Mouse (Mus musculus) stomach, embryonic 16.5 days (tissue): ENCODE measurements around the gene Dhx33. TPM values are rescaled to one million over a fixed set of nuclear protein-coding genes. Genes with fewer than 3 reads are reported as not detected.
A peak's percentile ranks its signal among the peaks of the same experiment; 100 is the strongest.

Experiments
- ATAC-seq: fragments of 200-750 bp; cut with Nextera tagmentation; 2 replicates; pipeline ENCODE4 v1.8.0; 2017; ENCODE audit warnings: moderate number of reproducible peaks, moderate TSS enrichment; ENCODE audit not compliant: insufficient read depth, low FRiP score
- H3K27ac ChIP-seq: fragments of 300-500 bp; sonication (generic); 2 replicates; pipeline ENCODE4 v1.5.1; 2014; ENCODE audit warnings: low read length
- H3K27me3 ChIP-seq: fragments of 300-500 bp; sonication (generic); 2 replicates; pipeline ENCODE4 v1.6.1; 2014; ENCODE audit warnings: low read length, control low read depth, mixed read lengths; ENCODE audit not compliant: control insufficient read depth, insufficient read depth
- H3K36me3 ChIP-seq: fragments of 300-500 bp; sonication (generic); 2 replicates; pipeline ENCODE4 v1.6.1; 2014; ENCODE audit warnings: low read length; ENCODE audit not compliant: control insufficient read depth, insufficient read depth
- H3K4me1 ChIP-seq: fragments of 300-500 bp; sonication (generic); 2 replicates; pipeline ENCODE4 v1.6.1; 2014; ENCODE audit warnings: low read length, control low read depth, mixed read lengths; ENCODE audit not compliant: control insufficient read depth, insufficient read depth
- H3K4me2 ChIP-seq: fragments of 300-500 bp; sonication (generic); 2 replicates; pipeline ENCODE4 v1.6.1; 2014; ENCODE audit warnings: low read depth, low read length, mixed read lengths
- H3K4me3 ChIP-seq: fragments of 300-500 bp; sonication (generic); replicated peaks from 2 replicates; pipeline ENCODE4 v1.5.1; 2014; ENCODE audit warnings: mild to moderate bottlenecking, low read length
- H3K9ac ChIP-seq: fragments of 300-500 bp; sonication (generic); 2 replicates; pipeline ENCODE4 v1.6.1; 2014; ENCODE audit warnings: low read length
- H3K9me3 ChIP-seq: fragments of 300-500 bp; sonication (generic); replicated peaks from 2 replicates; pipeline ENCODE4 v1.6.1; 2016; ENCODE audit warnings: low read length, control low read depth; ENCODE audit not compliant: control insufficient read depth
- WGBS: fragments of 180-500 bp; shearing (Covaris S2); extraction: QIAGEN DNeasy Blood & Tissue Kit; methylation state at CpG from one replicate; pipeline ENCODE4 v1.1.7; 2014; 5-methylcytosine and 5-hydroxymethylcytosine counted together
- polyA plus RNA-seq: library from polyadenylated mRNA; unstranded; fragments of >200 nt; fragmentation: Nextera tagmentation; extraction: Ambion mirVana; gene quantifications from 2 replicates; pipeline ENCODE4 v1.2.1, GENCODE M21; 2015

The Dhx33 gene
- polyA plus RNA-seq, 1 experiment from 2014 or later: 16.5 TPM

DNA sequence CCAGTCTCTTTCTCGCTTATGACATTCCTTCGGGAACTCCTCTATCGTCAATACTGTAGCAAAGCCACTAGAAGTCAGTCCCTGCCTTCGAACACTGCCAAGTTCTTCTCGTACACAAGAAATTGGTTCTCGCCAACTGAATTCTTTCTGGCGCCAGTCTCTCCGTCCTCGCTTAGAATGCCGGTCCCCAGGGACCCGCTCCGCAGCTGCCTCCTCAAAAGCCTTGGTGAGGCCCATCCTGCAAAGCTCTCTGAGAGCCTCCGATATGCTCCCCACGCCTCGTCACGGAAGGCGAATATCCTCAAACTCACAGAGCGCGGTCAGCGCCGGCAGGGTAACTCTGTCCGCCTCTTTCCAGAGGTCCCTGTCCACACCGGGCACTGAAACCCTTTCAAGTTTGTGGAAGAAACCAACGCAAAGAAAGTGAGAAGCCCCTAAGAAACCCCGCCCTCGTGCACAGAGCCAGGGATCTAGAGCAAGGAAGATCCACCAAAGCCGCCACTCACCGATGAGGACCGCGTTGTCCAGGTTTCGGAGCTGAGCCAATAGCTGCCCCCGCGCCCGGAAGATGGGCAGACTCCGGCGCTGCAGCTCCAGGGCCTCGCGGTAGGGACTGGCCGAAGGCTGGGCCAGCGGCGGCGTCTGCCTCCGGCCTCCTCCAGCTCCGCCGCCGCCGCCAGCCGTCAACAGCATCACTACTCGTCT, 474 bp downstream of the Dhx33 start:
- peak overlapping the region; percentile 68 for H3K4me2 ChIP-seq
- no peaks in the 10 kb centered on the region for H3K9me3 ChIP-seq
- peak overlapping the region; percentile 84 for H3K27ac ChIP-seq
- H3K4me1 ChIP-seq: peaks cover 13% of the 10 kb centered on the region
- peak; percentile 65 for ATAC-seq
- H3K27me3 ChIP-seq: no peaks in the 10 kb centered on the region
- under 1% methylated on average over 49 of the region's 49 CpGs for WGBS
- H3K4me3 ChIP-seq: peak overlapping the region; percentile 91
- peak overlapping the region; percentile 85 for H3K9ac ChIP-seq
- H3K36me3 ChIP-seq: peaks cover 4% of the 10 kb centered on the region; the same call in 1 of the 2 replicates

DNA sequence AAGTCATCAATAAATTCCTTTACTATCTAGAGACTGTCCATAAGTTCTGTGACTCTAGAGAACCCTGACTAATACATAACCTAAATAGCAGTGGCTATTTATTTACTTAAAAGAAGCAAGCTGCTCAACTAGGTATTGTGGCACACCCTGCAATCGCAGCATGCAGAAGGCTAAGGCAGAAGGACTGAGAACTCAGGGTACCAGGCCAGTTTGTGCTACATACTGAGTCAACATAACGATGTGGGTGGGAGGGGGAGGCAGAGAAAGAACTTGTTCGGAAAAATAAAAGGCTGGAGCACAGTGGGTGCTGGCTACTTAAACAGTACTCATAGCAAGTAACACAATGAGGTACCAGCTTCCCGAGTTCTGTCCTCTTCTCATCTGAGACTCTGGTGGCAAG, 3.1 kb downstream of the Dhx33 start:
- H3K9ac ChIP-seq: no peak overlapping the region
- H3K4me1 ChIP-seq: peaks cover 13% of the 10 kb centered on the region
- H3K27me3 ChIP-seq: no peaks in the 10 kb centered on the region
- H3K27ac ChIP-seq: no peak overlapping the region
- H3K4me2 ChIP-seq: no peak overlapping the region
- H3K36me3 ChIP-seq: peaks cover 4% of the 10 kb centered on the region; the same call in 1 of the 2 replicates
- H3K4me3 ChIP-seq: no peak overlapping the region
- 91% methylated on average over 4 of the region's 4 CpGs for WGBS
- H3K9me3 ChIP-seq: no peaks in the 10 kb centered on the region
- no peak for ATAC-seq

DNA sequence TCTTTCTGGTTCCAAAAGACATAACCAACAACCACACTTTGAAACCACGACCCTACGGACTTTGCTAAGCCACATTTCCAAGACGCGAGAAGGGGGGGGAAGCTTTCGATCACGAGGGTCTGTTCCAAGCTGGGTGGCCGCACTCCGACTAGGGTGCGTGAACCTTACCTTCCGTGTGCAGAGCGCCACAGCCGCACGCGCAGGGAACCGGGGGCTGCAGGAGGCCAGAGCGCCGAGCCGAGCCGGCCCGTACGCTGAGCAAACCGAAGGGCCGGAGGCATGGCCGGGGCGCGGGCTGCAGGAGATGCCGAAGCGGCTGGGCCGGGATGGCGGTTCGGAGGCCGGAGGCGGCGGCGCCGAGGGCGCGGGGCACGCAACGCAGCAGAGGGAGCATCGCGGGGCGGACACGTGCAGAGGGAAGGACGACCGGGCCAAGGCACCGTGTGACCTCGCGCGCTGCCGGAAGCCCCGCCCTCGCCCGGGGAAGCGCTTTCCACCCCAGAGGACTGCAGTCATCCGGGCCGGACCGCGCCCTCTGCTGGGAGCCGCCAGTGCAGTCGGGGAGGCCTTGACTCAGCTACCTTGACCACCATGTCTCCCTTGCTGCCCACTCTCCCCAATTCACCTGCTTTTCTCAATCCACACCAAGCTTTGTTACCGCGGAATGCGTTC, 21.5 kb downstream of the Dhx33 start, which contains the start of gene C1qbp:
Gene C1qbp (minus strand): TSS at position 470 of the 672 bp plus-strand sequence.
- H3K4me2 ChIP-seq: peak within 1 kb of the TSS; percentile 81
- ATAC-seq: peak; percentile 96
- under 1% methylated on average over 64 of the region's 64 CpGs for WGBS
- H3K4me1 ChIP-seq: peaks cover 8% of the 10 kb centered on the region; the same call in 1 of the 2 replicates
- H3K27me3 ChIP-seq: no peaks in the 10 kb centered on the region
- H3K9ac ChIP-seq: peak within 1 kb of the TSS; percentile 94
- peaks cover 20% of the 10 kb centered on the region for H3K36me3 ChIP-seq
- H3K4me3 ChIP-seq: peak within 1 kb of the TSS; percentile 85
- no peaks in the 10 kb centered on the region for H3K9me3 ChIP-seq
- peak within 1 kb of the TSS; percentile 54; the same call in 1 of the 2 replicates for H3K27ac ChIP-seq

DNA sequence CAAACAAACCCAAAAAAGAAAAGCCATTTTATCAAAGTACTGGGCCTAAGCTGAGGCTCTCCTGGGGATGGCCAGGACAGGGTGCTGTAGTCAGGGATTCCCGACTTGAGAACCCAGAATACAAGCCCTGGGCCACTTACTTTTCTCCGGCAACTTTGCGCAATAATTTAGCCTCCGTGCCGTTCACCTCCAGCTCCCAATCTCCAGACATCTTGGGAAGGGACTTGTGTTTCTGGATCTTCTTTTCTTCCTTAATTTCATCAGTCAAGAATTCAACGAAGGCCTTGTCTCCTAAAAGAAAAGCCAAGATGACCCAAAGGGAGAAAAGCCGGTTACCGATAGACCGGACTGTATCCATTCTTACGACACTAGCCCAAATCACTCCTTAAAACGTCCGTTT, 22.2 kb downstream of the Dhx33 start:
- 5% methylated on average over 12 of the region's 12 CpGs for WGBS

DNA sequence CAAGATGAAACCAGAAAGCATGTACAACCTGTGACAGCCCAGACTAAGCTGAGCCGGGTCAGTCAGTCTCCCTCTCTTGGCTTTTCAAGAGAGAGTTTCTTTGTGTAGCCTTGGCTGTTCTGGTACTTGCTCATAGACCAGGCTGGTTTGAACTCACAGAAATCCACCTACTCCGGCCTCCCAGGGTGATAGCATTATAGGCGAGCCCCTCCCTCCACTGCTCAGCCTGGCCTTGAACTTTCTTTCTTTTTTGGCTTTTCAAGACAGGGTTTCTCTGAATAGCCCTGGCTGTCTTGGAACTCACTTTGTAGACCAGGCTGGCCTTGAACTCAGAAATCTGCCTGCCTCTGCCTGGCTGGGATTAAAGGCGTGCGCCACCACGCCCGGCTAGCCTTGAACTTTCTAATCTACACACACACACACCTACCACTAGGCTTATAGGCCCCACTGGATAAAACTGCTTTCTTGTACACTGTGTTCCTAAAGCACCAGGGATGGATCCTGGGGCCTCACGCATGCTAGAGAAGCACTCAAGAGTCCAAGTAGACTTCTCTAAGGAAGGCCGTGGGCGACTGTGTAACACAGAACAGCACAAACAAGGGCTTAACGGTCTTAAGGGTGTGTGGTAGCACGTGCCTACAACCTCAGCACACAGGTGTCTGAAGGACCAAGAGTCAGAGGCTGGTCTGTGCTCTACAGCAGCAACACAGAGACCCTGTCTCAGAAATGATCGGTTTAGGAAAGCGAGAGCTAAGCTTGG, 23.3 kb downstream of the Dhx33 start:
- ATAC-seq: no peak
- H3K4me1 ChIP-seq: peaks cover 8% of the 10 kb centered on the region; the same call in 1 of the 2 replicates
- 90% methylated on average over 14 of the region's 14 CpGs for WGBS
- H3K9ac ChIP-seq: no peak overlapping the region
- no peaks in the 10 kb centered on the region for H3K9me3 ChIP-seq
- no peaks in the 10 kb centered on the region for H3K27me3 ChIP-seq
- peak overlapping the region; percentile 81; the same call in 1 of the 2 replicates for H3K4me2 ChIP-seq
- H3K36me3 ChIP-seq: peaks cover 5% of the 10 kb centered on the region
- no peak overlapping the region for H3K27ac ChIP-seq
- no peak overlapping the region for H3K4me3 ChIP-seq

More for the DNA sequence above, 22.2 kb downstream of the Dhx33 start:
- Histone ChIP-seq H3K27ac (no peak overlapping the region), H3K27me3 (no peaks in the 10 kb centered on the region), H3K4me3 (peak overlapping the region; percentile 85), H3K9ac (peak overlapping the region; percentile 94), H3K4me2 (peak overlapping the region; percentile 81), H3K36me3 (peaks cover 13% of the 10 kb centered on the region), H3K4me1 (peaks cover 8% of the 10 kb centered on the region; the same call in 1 of the 2 replicates), H3K9me3 (no peaks in the 10 kb centered on the region)
- no peak for ATAC-seq

DNA sequence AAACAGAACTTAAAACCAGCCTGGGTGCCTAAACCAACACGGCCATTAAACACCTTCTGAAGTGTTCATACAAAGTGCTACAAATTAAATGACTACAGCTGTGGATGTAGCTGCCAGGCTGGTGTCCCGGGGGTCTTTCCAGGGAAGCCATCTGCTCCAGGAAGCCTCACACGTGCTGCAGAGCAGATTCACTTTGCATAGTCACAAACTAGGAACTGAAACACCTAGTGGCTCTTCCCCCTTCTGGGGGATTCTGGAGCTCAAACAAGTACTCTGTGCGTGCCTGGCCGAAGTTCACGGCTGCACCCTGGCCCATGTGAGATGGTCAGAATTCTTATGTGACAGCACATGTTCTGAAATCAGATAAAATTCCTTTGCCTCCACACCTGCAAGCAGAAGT, 24.0 kb downstream of the Dhx33 start:
- H3K4me1 ChIP-seq: peaks cover 8% of the 10 kb centered on the region; the same call in 1 of the 2 replicates
- peaks cover 5% of the 10 kb centered on the region for H3K36me3 ChIP-seq
- ATAC-seq: no peak
- no peak overlapping the region for H3K27ac ChIP-seq
- WGBS: 81% methylated on average over 6 of the region's 6 CpGs
- H3K27me3 ChIP-seq: no peaks in the 10 kb centered on the region
- H3K9ac ChIP-seq: no peak overlapping the region
- no peak overlapping the region for H3K4me2 ChIP-seq
- no peaks in the 10 kb centered on the region for H3K9me3 ChIP-seq
- no peak overlapping the region for H3K4me3 ChIP-seq

DNA sequence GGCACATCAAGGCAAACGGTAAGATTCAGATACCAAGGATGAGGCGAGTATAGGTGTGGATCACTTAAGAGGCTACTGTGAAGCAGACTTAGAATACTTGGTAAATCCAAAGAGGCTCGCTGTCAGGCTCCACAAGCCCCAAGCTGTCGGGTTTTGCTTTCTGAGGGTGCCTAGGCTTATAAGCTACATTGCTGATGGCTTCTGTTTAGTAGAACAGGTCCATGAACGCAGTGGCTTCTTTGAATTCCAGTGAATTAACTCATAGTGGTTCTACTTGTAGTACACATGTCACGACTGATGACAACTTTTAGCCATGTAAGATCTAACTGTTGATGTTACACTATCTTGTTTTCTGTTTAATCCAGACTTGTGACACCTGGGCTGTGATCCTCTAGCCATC, 26.9 kb downstream of the Dhx33 start:
- Histone ChIP-seq H3K9ac (no peak overlapping the region), H3K4me1 (peaks cover 8% of the 10 kb centered on the region; the same call in 1 of the 2 replicates), H3K4me3 (no peak overlapping the region), H3K27me3 (no peaks in the 10 kb centered on the region), H3K27ac (no peak overlapping the region), H3K9me3 (no peaks in the 10 kb centered on the region), H3K4me2 (no peak overlapping the region), H3K36me3 (peaks cover 5% of the 10 kb centered on the region)
- 89% methylated on average over 6 of the region's 6 CpGs for WGBS
- no peak for ATAC-seq

DNA sequence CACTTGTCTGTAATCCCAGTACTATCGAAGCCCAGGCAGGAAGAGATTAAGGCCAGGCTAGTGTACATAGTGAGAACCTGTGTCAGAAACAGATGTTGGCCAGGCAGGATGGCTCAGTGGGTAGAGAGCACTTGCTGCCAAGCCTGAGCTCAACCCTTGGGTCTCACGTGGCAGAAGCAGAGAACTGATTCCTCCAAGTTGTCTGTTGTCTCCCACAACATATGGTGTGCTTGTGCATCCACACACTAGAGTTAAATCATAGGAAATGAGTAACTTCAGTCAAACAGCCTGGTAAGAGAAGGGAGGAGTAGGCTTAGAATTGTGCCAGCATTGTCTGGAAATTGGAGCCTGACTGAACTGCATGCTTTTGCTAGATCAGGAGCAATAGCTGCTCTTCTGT, 29.0 kb downstream of the Dhx33 start:
- Histone ChIP-seq H3K9me3 (no peaks in the 10 kb centered on the region), H3K27me3 (no peaks in the 10 kb centered on the region), H3K27ac (no peak overlapping the region), H3K4me2 (no peak overlapping the region), H3K4me1 (peaks cover 7% of the 10 kb centered on the region; the same call in 1 of the 2 replicates), H3K36me3 (peaks cover 5% of the 10 kb centered on the region), H3K9ac (no peak overlapping the region), H3K4me3 (no peak overlapping the region)
- no peak for ATAC-seq
- WGBS: 70% methylated on average over 2 of the region's 2 CpGs
